8 mouse cellular contexts compared by ENCODE assay signal in genomic region chr1:181529368-181529767, GRCm38 (mm10). TPM values are rescaled to one million over a fixed set of nuclear protein-coding genes. Genes with fewer than 3 reads are reported as not detected.
A peak's percentile ranks its signal among the peaks of the same experiment; 100 is the strongest.
DNase-seq lines count a peak whose midpoint lies in the region; ATAC-seq and TF ChIP-seq lines count a peak whose summit lies in the region.

No protein-coding gene starts in this region.

- peak; percentile 50 for TF ChIP-seq EP300 in lung, postnatal 0 days (IDR thresholded peaks at IDR 0.05)
- no peak for TF ChIP-seq EP300 in liver, postnatal 0 days (IDR thresholded peaks at IDR 0.05; ENCODE audit: low read depth)

- H3K4me3 ChIP-seq in intestine, embryonic 16.5 days (ENCODE audit: low read length): no peak overlapping the region
- H3K4me3 ChIP-seq in intestine, embryonic 15.5 days (replicated peaks): no peak overlapping the region
- H3K4me3 ChIP-seq in lung, postnatal 0 days (ENCODE audit: low read depth, low read length): no peak overlapping the region
- no peak overlapping the region for H3K4me3 ChIP-seq in liver, postnatal 0 days (ENCODE audit: low read depth, low read length)
- no peak overlapping the region for H3K4me3 ChIP-seq in forebrain, embryonic 15.5 days

- intact Hi-C loops in heart, postnatal 36 days (cut with DNase I): no loop called here

- H3K27ac ChIP-seq in intestine, embryonic 16.5 days (ENCODE audit: low read length): 0 out of 2 replicates have a peak overlapping the region, but pooled peaks have one; percentile 11
- H3K27ac ChIP-seq in intestine, embryonic 15.5 days: no peak overlapping the region
- peak overlapping the region; percentile 11 for H3K27ac ChIP-seq in lung, postnatal 0 days (ENCODE audit: low read length)
- H3K27ac ChIP-seq in liver, postnatal 0 days (ENCODE audit: low read depth): no peak overlapping the region
- H3K27ac ChIP-seq in forebrain, embryonic 15.5 days (replicated peaks): no peak overlapping the region

- H3K9ac ChIP-seq in intestine, embryonic 16.5 days (ENCODE audit: low read depth, low read length): no peak overlapping the region
- no peak overlapping the region for H3K9ac ChIP-seq in intestine, embryonic 15.5 days
- no peak overlapping the region for H3K9ac ChIP-seq in lung, postnatal 0 days (replicated peaks; ENCODE audit: low read depth)
- no peak overlapping the region for H3K9ac ChIP-seq in liver, postnatal 0 days (replicated peaks)
- no peak overlapping the region for H3K9ac ChIP-seq in forebrain, embryonic 15.5 days (replicated peaks)

- WGBS in intestine, embryonic 16.5 days: 60% methylated on average over 4 of the region's 4 CpGs
- 49% methylated on average over 4 of the region's 4 CpGs for WGBS in intestine, embryonic 15.5 days
- 12% methylated on average over 4 of the region's 4 CpGs for WGBS in lung, postnatal 0 days
- 69% methylated on average over 4 of the region's 4 CpGs for WGBS in liver, postnatal 0 days (ENCODE audit: insufficient replicate concordance)
- 68% methylated on average over 4 of the region's 4 CpGs for WGBS in forebrain, embryonic 15.5 days

- TF ChIP-seq CTCF in lung, postnatal 0 days (IDR thresholded peaks at IDR 0.05): no peak
- no peak for TF ChIP-seq CTCF in liver, postnatal 0 days (IDR thresholded peaks at IDR 0.05; ENCODE audit: low read depth)

- no peaks in the 10 kb centered on the region for H3K27me3 ChIP-seq in intestine, embryonic 16.5 days (replicated peaks; ENCODE audit: control insufficient read depth, insufficient read depth, low read length)
- no peaks in the 10 kb centered on the region for H3K27me3 ChIP-seq in intestine, embryonic 15.5 days (replicated peaks)
- H3K27me3 ChIP-seq in lung, postnatal 0 days (replicated peaks; ENCODE audit: insufficient read depth, low read length): no peaks in the 10 kb centered on the region
- no peaks in the 10 kb centered on the region for H3K27me3 ChIP-seq in liver, postnatal 0 days (ENCODE audit: insufficient read depth, low read length)
- H3K27me3 ChIP-seq in forebrain, embryonic 15.5 days: no peaks in the 10 kb centered on the region

- peak; percentile 46 to 76 for DNase-seq in cerebellum, postnatal 4 days (ENCODE audit: low spot score in 2 of 2)
- peak; percentile 77 to 85 for DNase-seq in heart, postnatal 36 days
- peak; percentile 86 for DNase-seq in lung, postnatal 0 days (ENCODE audit: low spot score)
- DNase-seq in urinary bladder, adult 2 months (ENCODE audit: low spot score): peak; percentile 41
- no peak for DNase-seq in liver, postnatal 0 days

- H3K36me3 ChIP-seq in intestine, embryonic 16.5 days (ENCODE audit: control insufficient read depth, insufficient read depth, low read length): no peaks in the 10 kb centered on the region
- H3K36me3 ChIP-seq in intestine, embryonic 15.5 days: no peaks in the 10 kb centered on the region
- no peaks in the 10 kb centered on the region for H3K36me3 ChIP-seq in lung, postnatal 0 days (ENCODE audit: insufficient read depth, low read length)
- H3K36me3 ChIP-seq in liver, postnatal 0 days (replicated peaks; ENCODE audit: insufficient read depth, low read length): no peaks in the 10 kb centered on the region
- no peaks in the 10 kb centered on the region for H3K36me3 ChIP-seq in forebrain, embryonic 15.5 days

- no peaks in the 10 kb centered on the region for H3K9me3 ChIP-seq in intestine, embryonic 16.5 days (ENCODE audit: control insufficient read depth, low read length)
- no peaks in the 10 kb centered on the region for H3K9me3 ChIP-seq in intestine, embryonic 15.5 days
- H3K9me3 ChIP-seq in lung, postnatal 0 days (ENCODE audit: low read length): no peaks in the 10 kb centered on the region
- H3K9me3 ChIP-seq in liver, postnatal 0 days (ENCODE audit: low read length): no peaks in the 10 kb centered on the region
- H3K9me3 ChIP-seq in forebrain, embryonic 15.5 days: no peaks in the 10 kb centered on the region

- ATAC-seq in intestine, embryonic 16.5 days: peak; percentile 61; the same call in 1 of the 2 replicates
- no peak for ATAC-seq in intestine, embryonic 15.5 days
- peak; percentile 82 for ATAC-seq in lung, postnatal 0 days
- no peak for ATAC-seq in liver, postnatal 0 days
- ATAC-seq in forebrain, embryonic 15.5 days (replicated peaks): no peak

- H3K4me2 ChIP-seq in intestine, embryonic 16.5 days (ENCODE audit: low read depth, low read length): no peak overlapping the region
- H3K4me2 ChIP-seq in intestine, embryonic 15.5 days (replicated peaks): no peak overlapping the region
- no peak overlapping the region for H3K4me2 ChIP-seq in lung, postnatal 0 days (replicated peaks; ENCODE audit: low read depth, low read length)
- no peak overlapping the region for H3K4me2 ChIP-seq in liver, postnatal 0 days (ENCODE audit: low read depth, low read length)
- no peak overlapping the region for H3K4me2 ChIP-seq in forebrain, embryonic 15.5 days (replicated peaks)

- H3K4me1 ChIP-seq in intestine, embryonic 16.5 days (ENCODE audit: control insufficient read depth, insufficient read depth, low read length): peaks cover 11% of the 10 kb centered on the region; the same call in 1 of the 2 replicates
- H3K4me1 ChIP-seq in intestine, embryonic 15.5 days (replicated peaks): no peaks in the 10 kb centered on the region
- peaks cover 4% of the 10 kb centered on the region; the same call in 1 of the 2 replicates for H3K4me1 ChIP-seq in lung, postnatal 0 days (ENCODE audit: insufficient read depth, low read depth, low read length)
- no peaks in the 10 kb centered on the region for H3K4me1 ChIP-seq in liver, postnatal 0 days (ENCODE audit: insufficient read depth)
- H3K4me1 ChIP-seq in forebrain, embryonic 15.5 days: 0 out of 2 replicates have a peak, but pooled peaks cover 3% of the 10 kb centered on the region

RNA-seq across cellular contexts. Expression of gene Ccdc121, which starts 18.1 kb away (rescaled TPM):
- polyA plus RNA-seq in intestine, embryonic 16.5 days (2015; fragmentation: Nextera tagmentation; extraction: Ambion mirVana): not detected in 2 replicates
- polyA plus RNA-seq in intestine, embryonic 15.5 days (2015; fragmentation: Nextera tagmentation; extraction: Ambion mirVana): not detected in 2 replicates
- total RNA-seq in heart, postnatal 36 days (2021): not detected
- polyA plus RNA-seq in lung, postnatal 0 days (2015; fragmentation: Nextera tagmentation; extraction: Ambion mirVana): 0.86 and 1.6 TPM in 2 replicates
- not detected in 2 replicates for polyA plus RNA-seq in urinary bladder, adult 2 months (2012; rRNA removed)
- polyA plus RNA-seq in liver, postnatal 0 days (2015; fragmentation: Nextera tagmentation; extraction: Ambion mirVana): not detected in 2 replicates
- 0.11 TPM in 1 of 2 replicates, not detected in the other for polyA plus RNA-seq in forebrain, embryonic 15.5 days (2015; fragmentation: Nextera tagmentation; extraction: Ambion mirVana)

RNA-seq across cellular contexts. Expression of gene Dnah14, which starts 47.0 kb away (rescaled TPM):
- polyA plus RNA-seq in intestine, embryonic 16.5 days (2015; fragmentation: Nextera tagmentation; extraction: Ambion mirVana): 1.1 and 1.2 TPM in 2 replicates
- polyA plus RNA-seq in intestine, embryonic 15.5 days (2015; fragmentation: Nextera tagmentation; extraction: Ambion mirVana): 1.2 and 2.1 TPM in 2 replicates
- not detected for total RNA-seq in heart, postnatal 36 days (2021)
- polyA plus RNA-seq in lung, postnatal 0 days (2015; fragmentation: Nextera tagmentation; extraction: Ambion mirVana): 1.0 TPM in 2 replicates
- 0.19 and 0.52 TPM in 2 replicates for polyA plus RNA-seq in urinary bladder, adult 2 months (2012; rRNA removed)
- polyA plus RNA-seq in liver, postnatal 0 days (2015; fragmentation: Nextera tagmentation; extraction: Ambion mirVana): 2.4 and 2.7 TPM in 2 replicates
- 0.71 and 1.0 TPM in 2 replicates for polyA plus RNA-seq in forebrain, embryonic 15.5 days (2015; fragmentation: Nextera tagmentation; extraction: Ambion mirVana)

Comparison
In these comparisons a context has a peak if more than half of its experiments do, and no peak if none do; other contexts are left out.
1. ATAC-seq: peak in intestine, embryonic 16.5 days (single experiment) and lung, postnatal 0 days (single experiment); none in intestine, embryonic 15.5 days (single experiment), liver, postnatal 0 days (single experiment) and forebrain, embryonic 15.5 days (single experiment).
2. H3K27ac ChIP-seq: peak in intestine, embryonic 16.5 days (single experiment) and lung, postnatal 0 days (single experiment); none in intestine, embryonic 15.5 days (single experiment), liver, postnatal 0 days (single experiment) and forebrain, embryonic 15.5 days (single experiment).